Mouse (Mus musculus): Measurements from ENCODE around the gene Asap3. TPM values are rescaled to one million over a fixed set of nuclear protein-coding genes. Genes with fewer than 3 reads are reported as not detected.
A peak's percentile ranks its signal among the peaks of the same experiment; 100 is the strongest.

Asap3 gene
- total and polyA plus RNA-seq, 3 experiments: 7.8 to 10.2 (median 8.6) TPM

GRCm38 (mm10) chr4:136240955-136241354 is 34.8 kb downstream of the Asap3 start:
- H3K27me3 ChIP-seq (ENCODE audit: control insufficient read depth, insufficient read depth, low read length): no peaks in the 10 kb centered on the region
- intact Hi-C loops (cut with DNase I): loop anchor here (5.0 kb wide), 1 partner anchor 79 kb away; no protein-coding TSS in a partner anchor

GRCm38 (mm10) chr4:136242065-136242703 is 36.0 kb downstream of the Asap3 start:
- TF ChIP-seq POLR2A (IDR thresholded peaks at IDR 0.05; ENCODE audit: insufficient read depth, low read depth, low read length) (no peak), CTCF (IDR thresholded peaks at IDR 0.05) (peak; percentile 83), EP300 (IDR thresholded peaks at IDR 0.05; ENCODE audit: insufficient read depth, low read depth, low read length) (no peak)
- intact Hi-C loops (cut with DNase I): loop anchor here (5.0 kb wide), 1 partner anchor 80 kb away; no protein-coding TSS in a partner anchor

More at GRCm38 (mm10) chr4:136240955-136241354, 34.8 kb downstream of the Asap3 start:
- no peaks in the 10 kb centered on the region for H3K36me3 ChIP-seq (ENCODE audit: control insufficient read depth, insufficient read depth, low read length)
- no peaks in the 10 kb centered on the region for H3K4me1 ChIP-seq (ENCODE audit: control insufficient read depth, insufficient read depth, low read length)
- H3K79me2 ChIP-seq (replicated peaks; ENCODE audit: control insufficient read depth, insufficient read depth, low read length): no peaks in the 10 kb centered on the region
- H3K9ac ChIP-seq (ENCODE audit: low read depth, low read length): no peak overlapping the region
- H3K4me3 ChIP-seq: no peak overlapping the region
- no peak for DNase-seq
- WGBS: 68% methylated on average over 8 of the region's 8 CpGs
- TF ChIP-seq POLR2A (IDR thresholded peaks at IDR 0.05; ENCODE audit: insufficient read depth, low read depth, low read length): no peak
- no peak for TF ChIP-seq CTCF (IDR thresholded peaks at IDR 0.05)
- TF ChIP-seq EP300 (IDR thresholded peaks at IDR 0.05; ENCODE audit: insufficient read depth, low read depth, low read length): no peak
- H3K27ac ChIP-seq: no peak overlapping the region

GRCm38 (mm10) chr4:136242728-136243127 is 36.6 kb downstream of the Asap3 start:
- Histone ChIP-seq H3K27ac (no peak overlapping the region), H3K9ac (ENCODE audit: low read depth, low read length) (no peak overlapping the region), H3K4me3 (no peak overlapping the region), H3K36me3 (ENCODE audit: control insufficient read depth, insufficient read depth, low read length) (no peaks in the 10 kb centered on the region), H3K4me1 (ENCODE audit: control insufficient read depth, insufficient read depth, low read length) (peaks cover 3% of the 10 kb centered on the region), H3K27me3 (ENCODE audit: control insufficient read depth, insufficient read depth, low read length) (no peaks in the 10 kb centered on the region), H3K79me2 (replicated peaks; ENCODE audit: control insufficient read depth, insufficient read depth, low read length) (no peaks in the 10 kb centered on the region)
- intact Hi-C loops (cut with DNase I): loop anchor here (5.0 kb wide), 1 partner anchor 80 kb away; no protein-coding TSS in a partner anchor
- WGBS: 92% methylated on average over 7 of the region's 7 CpGs
- DNase-seq: no peak
- no peak for TF ChIP-seq CTCF (IDR thresholded peaks at IDR 0.05)
- TF ChIP-seq POLR2A (IDR thresholded peaks at IDR 0.05; ENCODE audit: insufficient read depth, low read depth, low read length): no peak
- no peak for TF ChIP-seq EP300 (IDR thresholded peaks at IDR 0.05; ENCODE audit: insufficient read depth, low read depth, low read length)

More at GRCm38 (mm10) chr4:136242065-136242703, 36.0 kb downstream of the Asap3 start:
- Histone ChIP-seq H3K9ac (ENCODE audit: low read depth, low read length) (no peak overlapping the region), H3K4me1 (ENCODE audit: control insufficient read depth, insufficient read depth, low read length) (peaks cover 3% of the 10 kb centered on the region), H3K27me3 (ENCODE audit: control insufficient read depth, insufficient read depth, low read length) (no peaks in the 10 kb centered on the region), H3K79me2 (replicated peaks; ENCODE audit: control insufficient read depth, insufficient read depth, low read length) (no peaks in the 10 kb centered on the region), H3K36me3 (ENCODE audit: control insufficient read depth, insufficient read depth, low read length) (no peaks in the 10 kb centered on the region), H3K4me3 (no peak overlapping the region), H3K27ac (no peak overlapping the region)
- no peak for DNase-seq
- 49% methylated on average over 8 of the region's 8 CpGs for WGBS

- Histone ChIP-seq H3K4me3 (no peak overlapping the region), H3K4me1 (ENCODE audit: control insufficient read depth, insufficient read depth, low read length) (peaks cover 3% of the 10 kb centered on the region), H3K27ac (no peak overlapping the region), H3K9ac (ENCODE audit: low read depth, low read length) (no peak overlapping the region), H3K79me2 (replicated peaks; ENCODE audit: control insufficient read depth, insufficient read depth, low read length) (no peaks in the 10 kb centered on the region), H3K27me3 (ENCODE audit: control insufficient read depth, insufficient read depth, low read length) (no peaks in the 10 kb centered on the region), H3K36me3 (ENCODE audit: control insufficient read depth, insufficient read depth, low read length) (no peaks in the 10 kb centered on the region)
- WGBS: 56% methylated on average over 7 of the region's 7 CpGs
- no peak for TF ChIP-seq EP300 (IDR thresholded peaks at IDR 0.05; ENCODE audit: insufficient read depth, low read depth, low read length)
- no peak for TF ChIP-seq CTCF (IDR thresholded peaks at IDR 0.05)
- no peak for TF ChIP-seq POLR2A (IDR thresholded peaks at IDR 0.05; ENCODE audit: insufficient read depth, low read depth, low read length)
- no peak for DNase-seq
- intact Hi-C loops (cut with DNase I): loop anchor here (5.0 kb wide), 1 partner anchor 82 kb away; no protein-coding TSS in a partner anchor
Measured at GRCm38 (mm10) chr4:136244208-136244607, 38.0 kb downstream of the Asap3 start.

- DNase-seq: no peak
- TF ChIP-seq CTCF (IDR thresholded peaks at IDR 0.05) (no peak), POLR2A (IDR thresholded peaks at IDR 0.05; ENCODE audit: insufficient read depth, low read depth, low read length) (no peak), EP300 (IDR thresholded peaks at IDR 0.05; ENCODE audit: insufficient read depth, low read depth, low read length) (no peak)
- Histone ChIP-seq H3K36me3 (ENCODE audit: control insufficient read depth, insufficient read depth, low read length) (no peaks in the 10 kb centered on the region), H3K27me3 (ENCODE audit: control insufficient read depth, insufficient read depth, low read length) (no peaks in the 10 kb centered on the region), H3K79me2 (replicated peaks; ENCODE audit: control insufficient read depth, insufficient read depth, low read length) (no peaks in the 10 kb centered on the region), H3K9ac (ENCODE audit: low read depth, low read length) (no peak overlapping the region), H3K4me1 (ENCODE audit: control insufficient read depth, insufficient read depth, low read length) (peaks cover 6% of the 10 kb centered on the region), H3K27ac (no peak overlapping the region), H3K4me3 (no peak overlapping the region)
- intact Hi-C loops (cut with DNase I): no loop called here
- 61% methylated on average over 5 of the region's 5 CpGs for WGBS
Measured at GRCm38 (mm10) chr4:136245681-136246080, 39.5 kb downstream of the Asap3 start.

GRCm38 (mm10) chr4:136246568-136246969 is 40.4 kb downstream of the Asap3 start:
- Histone ChIP-seq H3K4me3 (peak overlapping the region; percentile 74; the same call in 1 of the 2 replicates), H3K36me3 (ENCODE audit: control insufficient read depth, insufficient read depth, low read length) (no peaks in the 10 kb centered on the region), H3K27me3 (ENCODE audit: control insufficient read depth, insufficient read depth, low read length) (no peaks in the 10 kb centered on the region), H3K79me2 (replicated peaks; ENCODE audit: control insufficient read depth, insufficient read depth, low read length) (no peaks in the 10 kb centered on the region), H3K9ac (ENCODE audit: low read depth, low read length) (peak overlapping the region; percentile 43), H3K27ac (peak overlapping the region; percentile 88), H3K4me1 (ENCODE audit: control insufficient read depth, insufficient read depth, low read length) (peaks cover 6% of the 10 kb centered on the region)
- intact Hi-C loops (cut with DNase I): no loop called here
- peak in 1 of 2 experiments; percentile 51 for DNase-seq
- WGBS: 11% methylated on average over 12 of the region's 12 CpGs
- TF ChIP-seq POLR2A (IDR thresholded peaks at IDR 0.05; ENCODE audit: insufficient read depth, low read depth, low read length): peak; percentile 59
- no peak for TF ChIP-seq CTCF (IDR thresholded peaks at IDR 0.05)
- TF ChIP-seq EP300 (IDR thresholded peaks at IDR 0.05; ENCODE audit: insufficient read depth, low read depth, low read length): peak; percentile 61; the same call in 1 of the 2 replicates

Data from heart, adult 2 months (tissue).